Mouse (Mus musculus) stomach, postnatal 0 days (tissue): ENCODE measurements at regions not wholly inside any gene's neighbourhood (a gene's known extent, or its start where the extent isn't known, plus 50 kb on each side); places are given as distances from the start of the nearest gene placed in this dataset.

ENCODE experiments used
- ATAC-seq: fragments of 200-750 bp; cut with Nextera tagmentation; 2 replicates; pipeline ENCODE4 v1.8.0; 2017; ENCODE audit not compliant: low FRiP score, low TSS enrichment
- DNase-seq: peaks from one replicate; pipeline ENCODE4 v3.0.0-alpha.2; 2016; ENCODE audit warnings: low spot score
- H3K27ac ChIP-seq: fragments of 300-500 bp; sonication (generic); replicated peaks from 2 replicates; pipeline ENCODE4 v1.5.1; 2014; ENCODE audit warnings: mild to moderate bottlenecking, control low read depth
- H3K27me3 ChIP-seq: fragments of 300-500 bp; sonication (generic); 2 replicates; pipeline ENCODE4 v1.6.1; 2014; ENCODE audit warnings: low read length; ENCODE audit not compliant: control insufficient read depth, insufficient read depth
- H3K36me3 ChIP-seq: fragments of 300-500 bp; sonication (generic); 2 replicates; pipeline ENCODE4 v1.6.1; 2014; ENCODE audit warnings: low read length, mixed read lengths; ENCODE audit not compliant: control insufficient read depth, insufficient read depth
- H3K4me1 ChIP-seq: fragments of 300-500 bp; sonication (generic); replicated peaks from 2 replicates; pipeline ENCODE4 v1.6.1; 2014; ENCODE audit warnings: antibody characterized with exemption; ENCODE audit not compliant: control insufficient read depth, insufficient read depth
- H3K4me2 ChIP-seq: fragments of 300-500 bp; sonication (generic); replicated peaks from 2 replicates; pipeline ENCODE4 v1.6.1; 2014; ENCODE audit warnings: low read depth, mild to moderate bottlenecking, control low read depth, moderate library complexity
- H3K4me3 ChIP-seq: fragments of 300-500 bp; sonication (generic); 2 replicates; pipeline ENCODE4 v1.5.1; 2014; ENCODE audit warnings: low read depth, low read length, control low read depth
- H3K9ac ChIP-seq: fragments of 300-500 bp; sonication (generic); 2 replicates; pipeline ENCODE4 v1.6.1; 2014; ENCODE audit warnings: mild to moderate bottlenecking, low read length, control low read depth, mixed read lengths
- H3K9me3 ChIP-seq: fragments of 300-500 bp; sonication (generic); 2 replicates; pipeline ENCODE4 v1.6.1; 2016; ENCODE audit warnings: low read length; ENCODE audit not compliant: control insufficient read depth
- CTCF ChIP-seq: IDR thresholded peaks from 2 replicates; pipeline ENCODE4 v1.5.1; 2016; ENCODE audit warnings: antibody characterized with exemption, low read depth, mild to moderate bottlenecking, moderate library complexity
- EP300 ChIP-seq: optimal IDR thresholded peaks from 2 replicates; pipeline ENCODE3; 2016; ENCODE audit warnings: antibody characterized with exemption
- WGBS: fragments of 180-500 bp; shearing (Covaris S2); extraction: QIAGEN DNeasy Blood & Tissue Kit; methylation state at CpG from one replicate; pipeline ENCODE4 v1.1.7; 2014; 5-methylcytosine and 5-hydroxymethylcytosine counted together

GRCm38 (mm10) chr7:54734039-54734438 lies 101.3 kb upstream of the Luzp2 start:
- WGBS: 43% methylated on average over 7 of the region's 7 CpGs
- Histone ChIP-seq H3K36me3 (no peaks in the 10 kb centered on the region), H3K9me3 (no peaks in the 10 kb centered on the region), H3K4me2 (no peak overlapping the region), H3K27me3 (no peaks in the 10 kb centered on the region), H3K27ac (no peak overlapping the region), H3K4me1 (no peaks in the 10 kb centered on the region), H3K9ac (no peak overlapping the region), H3K4me3 (no peak overlapping the region)
- ATAC-seq (no peak), DNase-seq (peak; percentile 14)
- TF ChIP-seq EP300 (no peak), CTCF (peak; percentile 70)

- WGBS: 79% methylated on average over 2 of the region's 2 CpGs
- Histone ChIP-seq H3K9me3 (no peaks in the 10 kb centered on the region), H3K36me3 (no peaks in the 10 kb centered on the region), H3K4me3 (no peak overlapping the region), H3K4me2 (no peak overlapping the region), H3K4me1 (no peaks in the 10 kb centered on the region), H3K27me3 (no peaks in the 10 kb centered on the region), H3K27ac (no peak overlapping the region), H3K9ac (no peak overlapping the region)
- no peak for ATAC-seq
- TF ChIP-seq EP300 (no peak), CTCF (no peak)
- DNase-seq: no peak
Measured at GRCm38 (mm10) chr7:54734861-54735260, 100.4 kb upstream of the Luzp2 start.

- Histone ChIP-seq H3K27ac (no peak overlapping the region), H3K4me3 (no peak overlapping the region), H3K27me3 (no peaks in the 10 kb centered on the region), H3K9ac (no peak overlapping the region), H3K4me1 (no peaks in the 10 kb centered on the region), H3K4me2 (no peak overlapping the region), H3K9me3 (no peaks in the 10 kb centered on the region), H3K36me3 (no peaks in the 10 kb centered on the region)
- no peak for TF ChIP-seq EP300
- ATAC-seq (no peak), DNase-seq (no peak)
- WGBS: 89% methylated on average over 1 of the region's 1 CpGs
Measured at GRCm38 (mm10) chr7:54767341-54767740, 68.0 kb upstream of the Luzp2 start.

- H3K4me1 ChIP-seq: no peaks in the 10 kb centered on the region
- no peak overlapping the region for H3K9ac ChIP-seq
- ATAC-seq (no peak), DNase-seq (no peak)
- 42% methylated on average over 3 of the region's 3 CpGs for WGBS
- H3K9me3 ChIP-seq: no peaks in the 10 kb centered on the region
- H3K4me3 ChIP-seq: no peak overlapping the region
- no peaks in the 10 kb centered on the region for H3K36me3 ChIP-seq
- H3K4me2 ChIP-seq: no peak overlapping the region
- no peaks in the 10 kb centered on the region for H3K27me3 ChIP-seq
- TF ChIP-seq EP300: no peak
- no peak overlapping the region for H3K27ac ChIP-seq
Measured at GRCm38 (mm10) chr7:54768683-54769082, 66.6 kb upstream of the Luzp2 start.

- TF ChIP-seq EP300: no peak
- TF ChIP-seq CTCF: no peak
- Histone ChIP-seq H3K4me3 (no peak overlapping the region), H3K9me3 (no peaks in the 10 kb centered on the region), H3K27me3 (no peaks in the 10 kb centered on the region), H3K4me2 (no peak overlapping the region), H3K4me1 (no peaks in the 10 kb centered on the region), H3K27ac (no peak overlapping the region), H3K9ac (no peak overlapping the region), H3K36me3 (no peaks in the 10 kb centered on the region)
- no peak for DNase-seq
- WGBS: 79% methylated on average over 3 of the region's 3 CpGs
- no peak for ATAC-seq
Measured at GRCm38 (mm10) chr7:54781939-54782520, 53.3 kb upstream of the Luzp2 start.

GRCm38 (mm10) chr7:54782604-54783003 lies 52.7 kb upstream of the Luzp2 start:
- no peak overlapping the region for H3K4me3 ChIP-seq
- H3K27me3 ChIP-seq: no peaks in the 10 kb centered on the region
- H3K36me3 ChIP-seq: no peaks in the 10 kb centered on the region
- H3K9me3 ChIP-seq: no peaks in the 10 kb centered on the region
- no peak overlapping the region for H3K27ac ChIP-seq
- H3K4me1 ChIP-seq: no peaks in the 10 kb centered on the region
- H3K4me2 ChIP-seq: no peak overlapping the region
- DNase-seq: no peak
- TF ChIP-seq EP300: no peak
- TF ChIP-seq CTCF: no peak
- H3K9ac ChIP-seq: no peak overlapping the region
- WGBS: 77% methylated on average over 3 of the region's 3 CpGs
- no peak for ATAC-seq
